Mouse (Mus musculus): ENCODE data around the gene Cr2. TPM values are rescaled to one million over a fixed set of nuclear protein-coding genes. Genes with fewer than 3 reads are reported as not detected.

Gene Cr2
- polyA plus RNA-seq, 1 experiment from 2014 or later, result 0.38 TPM

DNA sequence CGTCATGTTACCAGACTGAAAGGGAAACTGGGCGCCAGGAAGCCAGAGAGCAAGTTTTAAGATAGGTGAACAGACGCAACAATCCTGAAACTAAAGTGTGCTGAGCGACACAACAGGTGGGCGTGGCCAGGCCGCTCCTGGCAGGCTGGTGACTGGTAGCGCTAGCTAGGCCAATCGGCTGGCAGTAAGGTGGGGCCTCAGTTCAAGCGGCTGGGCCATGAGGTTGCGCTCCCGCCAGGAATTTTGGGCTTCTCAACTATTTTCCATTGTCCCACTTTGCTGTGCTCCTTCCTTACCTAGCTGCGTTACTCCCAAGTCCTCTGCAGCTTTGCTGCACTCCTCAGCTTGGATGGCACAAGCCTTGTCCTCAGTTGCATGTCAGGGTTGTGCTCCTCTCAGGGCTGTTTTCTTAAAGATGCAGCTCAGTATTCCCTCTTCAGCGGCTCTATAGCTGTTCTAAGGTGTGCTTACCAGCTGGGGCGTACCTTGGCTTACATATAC lies 84.2 kb downstream of the Cr2 start, which contains the start of gene Cd46:
Gene Cd46 (minus strand): TSS at position 30 of the 501 bp plus-strand sequence.
- H3K4me3 ChIP-seq (ENCODE audit: control insufficient read depth in 1 of 2, insufficient read depth in 1 of 2, low read depth in 1 of 2, low read length in 2 of 2), result peak within 1 kb of the TSS; percentile 53 to 58
- H3K4me2 ChIP-seq (ENCODE audit: low read length), result peak within 1 kb of the TSS; percentile 74
- H3K27ac ChIP-seq (replicated peaks in 1 of 2; ENCODE audit: control insufficient read depth in 1 of 2, insufficient read depth in 1 of 2, low read depth in 2 of 2, low read length in 2 of 2), result peak within 1 kb of the TSS; percentile 51 to 56; a peak in 3 of 4 replicates
- H3K4me1 ChIP-seq (ENCODE audit: control insufficient read depth in 2 of 2, insufficient read depth in 2 of 2, low read length in 2 of 2), result no peaks in the 10 kb centered on the region
- ATAC-seq (ENCODE audit: insufficient number of reproducible peaks, insufficient read depth, low FRiP score, low read depth), result peak; percentile 95
- H3K36me3 ChIP-seq (ENCODE audit: control insufficient read depth, insufficient read depth, low read length), result peaks cover 10% of the 10 kb centered on the region; the same call in 1 of the 2 replicates
- H3K9ac ChIP-seq (ENCODE audit: low read length), result peak within 1 kb of the TSS; percentile 75
- H3K27me3 ChIP-seq (ENCODE audit: control insufficient read depth, insufficient read depth, low read length), result no peaks in the 10 kb centered on the region
- no peaks in the 10 kb centered on the region for H3K9me3 ChIP-seq (ENCODE audit: control insufficient read depth, low read length)
- WGBS, result 3% methylated on average over 14 of the region's 14 CpGs

DNA sequence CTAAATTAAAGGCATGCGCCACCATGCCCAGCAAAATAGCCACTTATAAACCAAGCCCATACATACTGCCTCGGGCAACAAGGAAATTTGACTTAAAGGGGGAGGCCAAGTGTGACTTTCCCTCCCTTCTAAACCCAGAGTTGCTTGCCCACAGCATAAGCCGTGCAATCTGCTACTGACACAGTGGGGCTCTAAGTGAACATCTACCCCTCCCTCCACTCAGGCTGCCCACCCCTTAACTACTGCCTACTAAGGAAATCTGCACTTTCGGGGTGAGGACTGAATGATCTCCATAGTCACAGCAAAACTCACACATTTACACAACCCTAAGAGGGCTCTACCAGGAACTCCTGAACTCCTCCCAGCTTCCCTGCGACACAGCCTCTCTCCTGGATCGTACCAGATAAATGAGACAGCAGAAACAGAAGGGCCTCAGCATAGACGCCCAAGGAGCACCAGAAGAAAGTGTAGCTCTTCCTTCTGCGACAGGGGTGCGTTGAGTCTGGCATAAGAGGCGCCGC lies 84.8 kb downstream of the Cr2 start:
- Histone ChIP-seq H3K9me3 (ENCODE audit: control insufficient read depth, low read length) (no peaks in the 10 kb centered on the region), H3K36me3 (ENCODE audit: control insufficient read depth, insufficient read depth, low read length) (peaks cover 7% of the 10 kb centered on the region; the same call in 1 of the 2 replicates), H3K4me3 (ENCODE audit: control insufficient read depth in 1 of 2, insufficient read depth in 1 of 2, low read depth in 1 of 2, low read length in 2 of 2) (peak overlapping the region; percentile 53 to 58), H3K27me3 (ENCODE audit: control insufficient read depth, insufficient read depth, low read length) (no peaks in the 10 kb centered on the region), H3K4me1 (ENCODE audit: control insufficient read depth in 2 of 2, insufficient read depth in 2 of 2, low read length in 2 of 2) (no peaks in the 10 kb centered on the region), H3K9ac (ENCODE audit: low read length) (peak overlapping the region; percentile 75), H3K4me2 (ENCODE audit: low read length) (peak overlapping the region; percentile 74), H3K27ac (replicated peaks in 1 of 2; ENCODE audit: control insufficient read depth in 1 of 2, insufficient read depth in 1 of 2, low read depth in 2 of 2, low read length in 2 of 2) (peak overlapping the region; percentile 51 to 56; a peak in 3 of 4 replicates)
- 13% methylated on average over 11 of the region's 11 CpGs for WGBS
- ATAC-seq (ENCODE audit: insufficient number of reproducible peaks, insufficient read depth, low FRiP score, low read depth), result peak; percentile 57

Other genes starting within 250 kb of the Cr2 start
- gene Cd34, start 237.9 kb downstream of the Cr2 start, polyA plus RNA-seq (2014; fragmentation: Nextera tagmentation; extraction: Ambion mirVana), result 103 and 106 TPM in 2 replicates
- gene Cd46, start 84.5 kb downstream of the Cr2 start, polyA plus RNA-seq (2014; fragmentation: Nextera tagmentation; extraction: Ambion mirVana), result 0.53 and 0.54 TPM in 2 replicates
- gene Cr1l, start 45.1 kb downstream of the Cr2 start, polyA plus RNA-seq (2014; fragmentation: Nextera tagmentation; extraction: Ambion mirVana), result 54.9 and 67.3 TPM in 2 replicates